Mouse (Mus musculus) myocyte (in vitro differentiated cells): Measurements from ENCODE around the gene Btbd18. TPM values are rescaled to one million over a fixed set of nuclear protein-coding genes. Genes with fewer than 3 reads are reported as not detected.

ENCODE experiments used
- H3K27me3 ChIP-seq: one replicate; pipeline ENCODE4 v1.6.1; 2011; ENCODE audit not compliant: control insufficient read depth, insufficient read depth, insufficient read length
- H3K36me3 ChIP-seq: one replicate; pipeline ENCODE4 v1.6.1; 2011; ENCODE audit not compliant: control insufficient read depth, insufficient read depth
- H3K4me2 ChIP-seq: one replicate; pipeline ENCODE4 v1.6.1; 2011; ENCODE audit warnings: low read depth, control low read depth
- H3K4me3 ChIP-seq: one replicate; pipeline ENCODE4 v1.5.1; 2011; ENCODE audit warnings: mild to moderate bottlenecking, control low read depth, moderate library complexity
- H3K79me2 ChIP-seq: one replicate; pipeline ENCODE4 v1.6.1; 2011; ENCODE audit not compliant: control insufficient read depth, insufficient read depth
- H3ac ChIP-seq: one replicate; pipeline ENCODE4 v1.6.1; 2011; ENCODE audit not compliant: control insufficient read depth, insufficient read length
- CEBPB ChIP-seq: IDR thresholded peaks from 2 replicates; pipeline ENCODE4 v1.6.1; 2011; ENCODE audit warnings: mild to moderate bottlenecking, moderate library complexity; ENCODE audit not compliant: poor library complexity, insufficient read depth, severe bottlenecking
- E2F4 ChIP-seq: IDR thresholded peaks from one replicate; pipeline ENCODE4 v1.6.1; 2011; ENCODE audit warnings: mild to moderate bottlenecking, control low read depth, moderate library complexity; ENCODE audit not compliant: insufficient read depth
- MAX ChIP-seq: IDR thresholded peaks from one replicate; pipeline ENCODE4 v1.6.1; 2011; ENCODE audit warnings: low read depth, mild to moderate bottlenecking, control low read depth
- MYOD1 ChIP-seq, 3 experiments: IDR thresholded peaks; one replicate each; pipeline ENCODE4 v1.6.1; 2011; ENCODE audit warnings: control low read depth in 2 of 3, low read depth in 2 of 3, mild to moderate bottlenecking in 2 of 3, moderate library complexity in 1 of 3; ENCODE audit not compliant: insufficient read length in 2 of 3, control insufficient read depth in 1 of 3
- MYOG ChIP-seq, 3 experiments: IDR thresholded peaks; one replicate each; pipeline ENCODE4 v1.6.1; 2011; ENCODE audit warnings: control low read depth in 2 of 3, low read depth in 2 of 3, mild to moderate bottlenecking in 2 of 3; ENCODE audit not compliant: insufficient read length in 2 of 3, control insufficient read depth in 1 of 3, insufficient read depth in 1 of 3
- POLR2A ChIP-seq: IDR thresholded peaks from one replicate; pipeline ENCODE4 v1.6.1; 2011; ENCODE audit warnings: low read depth, mild to moderate bottlenecking, control low read depth, moderate library complexity; ENCODE audit not compliant: insufficient read length
- POLR2AphosphoS2 ChIP-seq: IDR thresholded peaks from one replicate; pipeline ENCODE4 v1.6.1; 2011; ENCODE audit warnings: low read depth, control low read depth; ENCODE audit not compliant: insufficient read length
- REST ChIP-seq: IDR thresholded peaks from one replicate; pipeline ENCODE4 v1.6.1; 2011; ENCODE audit warnings: mild to moderate bottlenecking, control low read depth, moderate library complexity; ENCODE audit not compliant: insufficient read depth, insufficient read length
- SRF ChIP-seq: IDR thresholded peaks from one replicate; pipeline ENCODE4 v1.6.1; 2011; ENCODE audit warnings: low read depth; ENCODE audit not compliant: control insufficient read depth, insufficient read length
- TCF12 ChIP-seq: IDR thresholded peaks from one replicate; pipeline ENCODE4 v1.6.1; 2011; ENCODE audit warnings: mild to moderate bottlenecking, control low read depth; ENCODE audit not compliant: poor library complexity, insufficient read depth, severe bottlenecking
- TCF3 ChIP-seq: IDR thresholded peaks from one replicate; pipeline ENCODE4 v1.6.1; 2011; ENCODE audit warnings: low read depth, control low read depth; ENCODE audit not compliant: insufficient read length
- USF1 ChIP-seq: IDR thresholded peaks from one replicate; pipeline ENCODE4 v1.6.1; 2011; ENCODE audit warnings: low read depth, mild to moderate bottlenecking, control low read depth, moderate library complexity
- polyA plus RNA-seq: library from polyadenylated mRNA; unstranded; fragments of >200 nt; fragmentation: generic; extraction: Trizol; gene quantifications from one replicate; pipeline ENCODE4 v1.2.1, GENCODE M21; 2012; ENCODE audit warnings: missing spikeins

Gene Btbd18
- polyA plus RNA-seq, 1 experiment, result 0.01 TPM

DNA sequence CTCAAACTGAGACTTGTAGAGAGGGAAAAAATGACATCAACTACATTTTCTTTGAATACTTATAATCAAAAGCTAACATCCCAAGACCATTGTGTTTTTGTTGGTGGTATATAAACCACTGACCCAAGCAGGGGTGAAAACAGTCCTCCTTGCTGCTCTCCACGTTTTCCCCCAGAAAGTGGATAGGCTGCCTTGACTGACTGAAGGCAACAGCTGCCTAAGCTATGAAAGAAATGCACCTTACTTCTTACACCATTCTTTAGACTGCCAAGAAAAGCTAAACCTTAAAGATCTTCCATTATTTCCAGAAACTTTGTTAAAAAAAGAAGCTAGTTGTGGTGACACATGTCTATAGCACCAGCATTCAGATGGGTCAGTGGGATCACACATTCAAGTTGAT, 12.7 kb upstream of the Btbd18 start:
- no peak overlapping the region for H3ac ChIP-seq

DNA sequence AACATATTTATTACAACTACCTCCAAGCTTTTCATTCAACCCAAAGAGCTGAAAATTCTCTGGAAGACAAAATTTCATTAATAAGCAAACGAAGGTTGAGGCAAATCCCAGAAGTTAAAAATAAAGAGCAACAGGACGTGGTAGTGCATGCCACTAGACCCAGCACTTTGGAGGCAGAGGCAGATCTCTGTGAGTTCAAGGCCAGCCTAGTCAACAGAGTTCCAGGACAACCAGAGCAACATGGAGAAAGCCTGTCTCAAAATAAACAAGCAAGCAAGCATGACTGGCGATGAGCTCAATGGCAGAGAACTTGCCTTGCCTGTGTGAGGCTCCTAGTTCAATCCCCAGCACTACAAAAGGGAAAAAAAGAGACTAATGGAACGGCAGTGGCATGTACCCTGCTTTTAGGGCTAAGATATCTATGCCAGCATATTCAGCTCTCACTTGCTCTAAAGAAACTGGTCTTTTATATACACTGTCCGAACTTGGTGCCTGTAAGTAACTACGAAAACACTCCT, 11.8 kb upstream of the Btbd18 start:
- no peak overlapping the region for H3K4me3 ChIP-seq
- no peaks in the 10 kb centered on the region for H3K27me3 ChIP-seq
- H3K79me2 ChIP-seq, result peaks cover 82% of the 10 kb centered on the region
- no peak overlapping the region for H3ac ChIP-seq
- no peaks in the 10 kb centered on the region for H3K36me3 ChIP-seq
- no peak for TF ChIP-seq CEBPB
- no peak for TF ChIP-seq TCF3
- H3K4me2 ChIP-seq, result peak overlapping the region; percentile 78

More for the DNA sequence above, 12.7 kb upstream of the Btbd18 start:
- peak overlapping the region; percentile 78 for H3K4me2 ChIP-seq
- H3K79me2 ChIP-seq, result peaks cover 92% of the 10 kb centered on the region
- no peaks in the 10 kb centered on the region for H3K27me3 ChIP-seq
- TF ChIP-seq SRF (no peak), MYOD1 (IDR thresholded peaks at IDR 0.05; ENCODE audit: control insufficient read depth in 1 of 3, insufficient read length in 2 of 3, low read depth in 2 of 3) (peak; percentile 78 to 94 (median 91)), TCF12 (peak; percentile 7), MYOG (IDR thresholded peaks at IDR 0.05; ENCODE audit: control insufficient read depth in 1 of 3, insufficient read depth in 1 of 3, insufficient read length in 2 of 3, low read depth in 2 of 3) (peak in 1 of 3 experiments; percentile 13)
- H3K4me3 ChIP-seq, result no peak overlapping the region
- H3K36me3 ChIP-seq, result no peaks in the 10 kb centered on the region

DNA sequence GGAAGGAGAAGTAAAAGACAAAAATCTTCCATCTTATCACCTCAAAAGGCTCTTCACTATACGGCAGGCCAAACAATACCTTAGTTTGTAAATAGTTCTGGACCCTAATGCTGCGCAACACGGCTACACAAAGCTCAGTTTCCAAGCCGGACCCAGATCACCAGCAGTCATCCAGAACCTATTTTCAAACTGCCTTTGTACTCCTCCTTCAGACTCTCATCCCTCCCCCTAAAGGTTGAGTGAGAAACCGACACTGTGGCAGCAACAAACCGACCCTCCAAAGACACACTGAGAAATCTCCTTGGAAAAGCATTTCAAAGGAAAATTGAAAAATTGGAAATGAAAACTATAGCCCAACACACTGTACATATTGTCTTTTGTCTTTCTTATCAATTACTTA, 10.5 kb upstream of the Btbd18 start:
- Histone ChIP-seq H3K79me2 (peaks cover 69% of the 10 kb centered on the region), H3K27me3 (no peaks in the 10 kb centered on the region), H3K36me3 (no peaks in the 10 kb centered on the region), H3K4me3 (peak overlapping the region; percentile 82), H3K4me2 (peak overlapping the region; percentile 78), H3ac (no peak overlapping the region)
- TF ChIP-seq E2F4, result no peak
- no peak for TF ChIP-seq POLR2A
- no peak for TF ChIP-seq MYOG (IDR thresholded peaks at IDR 0.05; ENCODE audit: control insufficient read depth in 1 of 3, insufficient read depth in 1 of 3, insufficient read length in 2 of 3, low read depth in 2 of 3)
- TF ChIP-seq USF1, result no peak
- no peak for TF ChIP-seq MYOD1 (IDR thresholded peaks at IDR 0.05; ENCODE audit: control insufficient read depth in 1 of 3, insufficient read length in 2 of 3, low read depth in 2 of 3)
- TF ChIP-seq TCF3, result no peak
- TF ChIP-seq SRF, result no peak
- TF ChIP-seq REST, result no peak
- no peak for TF ChIP-seq MAX

DNA sequence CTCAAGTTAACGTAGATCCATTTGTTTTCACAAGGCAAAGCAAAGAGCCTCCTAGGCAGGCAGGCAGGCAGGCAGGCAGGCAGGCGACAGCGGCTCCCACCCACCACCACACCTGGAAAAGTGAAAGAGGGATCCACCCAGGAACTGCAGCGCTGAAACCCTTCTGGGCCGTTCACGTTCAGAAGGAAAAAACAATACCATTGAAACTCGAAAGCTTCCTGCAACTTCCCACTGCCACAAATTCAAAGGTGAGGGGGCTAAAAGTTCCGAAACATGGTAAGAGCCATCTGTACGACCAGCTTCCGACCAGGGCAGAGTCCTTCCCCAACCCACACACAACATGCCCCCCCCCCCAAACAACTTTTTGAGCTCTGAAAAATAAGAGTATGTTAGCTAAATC, 9.2 kb upstream of the Btbd18 start:
- no peaks in the 10 kb centered on the region for H3K27me3 ChIP-seq
- H3K4me3 ChIP-seq, result peak overlapping the region; percentile 82
- peak overlapping the region; percentile 14 for H3ac ChIP-seq
- H3K4me2 ChIP-seq, result peak overlapping the region; percentile 78
- H3K79me2 ChIP-seq, result peaks cover 56% of the 10 kb centered on the region
- no peaks in the 10 kb centered on the region for H3K36me3 ChIP-seq
- no peak for TF ChIP-seq POLR2AphosphoS2
- no peak for TF ChIP-seq CEBPB
- no peak for TF ChIP-seq USF1
- TF ChIP-seq POLR2A, result no peak
- no peak for TF ChIP-seq MAX
- no peak for TF ChIP-seq SRF
- no peak for TF ChIP-seq TCF3
- no peak for TF ChIP-seq E2F4
- TF ChIP-seq REST, result no peak

DNA sequence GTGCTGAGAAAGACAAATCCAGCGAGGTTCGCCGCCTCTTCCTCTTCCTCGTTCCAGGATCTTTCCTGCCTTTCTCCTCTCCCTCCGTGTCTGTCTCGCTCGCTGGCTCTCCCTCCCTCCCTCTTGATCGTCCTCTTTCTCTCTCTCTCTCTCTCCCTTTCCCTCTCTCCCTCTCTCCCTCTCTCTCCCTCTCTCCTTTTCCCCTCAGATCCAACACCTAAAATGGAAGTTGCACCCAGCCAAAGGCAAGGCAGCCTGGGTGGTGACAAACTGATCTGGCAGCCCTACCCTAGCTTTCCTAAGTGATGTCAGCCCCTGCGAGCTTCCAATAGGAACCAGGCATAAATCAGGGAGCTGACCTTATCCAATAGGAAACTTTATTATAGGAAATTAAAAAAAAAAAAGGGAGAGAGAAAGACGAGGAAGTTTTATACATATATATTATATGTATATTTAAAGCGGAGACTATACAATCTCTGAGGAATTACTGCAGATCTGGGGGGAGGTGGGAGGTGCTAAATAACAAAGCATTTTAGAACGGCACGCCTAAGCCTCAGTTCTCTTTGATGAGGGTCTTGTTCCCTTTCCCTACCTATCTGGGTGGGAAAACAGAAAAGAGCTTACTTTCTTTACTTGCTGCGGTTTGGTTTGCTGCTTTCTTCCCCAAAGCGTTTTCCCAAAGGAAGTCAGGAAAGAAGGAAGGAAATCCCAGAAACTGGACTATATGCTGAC, 8.2 kb upstream of the Btbd18 start, which contains the start of gene Ctnnd1:
TSS of gene Ctnnd1 (minus strand) at position 302 of the 732 bp plus-strand sequence.
- Histone ChIP-seq H3K4me3 (peak within 1 kb of the TSS; percentile 82), H3ac (peak within 1 kb of the TSS; percentile 14), H3K36me3 (no peaks in the 10 kb centered on the region), H3K4me2 (peak within 1 kb of the TSS; percentile 99), H3K79me2 (peaks cover 47% of the 10 kb centered on the region), H3K27me3 (no peaks in the 10 kb centered on the region)
- TF ChIP-seq CEBPB (no peak), SRF (peak; percentile 86), USF1 (no peak), POLR2A (peak; percentile 72), POLR2AphosphoS2 (peak; percentile 78), MYOD1 (IDR thresholded peaks at IDR 0.05; ENCODE audit: control insufficient read depth in 1 of 3, insufficient read length in 2 of 3, low read depth in 2 of 3) (no peak)
